Mouse (Mus musculus): ENCODE results near the gene Cd300a.

- TF ChIP-seq CTCF (IDR thresholded peaks at IDR 0.05; ENCODE audit: extremely low read depth, insufficient read depth, low read length): no peak
- TF ChIP-seq POLR2A (IDR thresholded peaks at IDR 0.05; ENCODE audit: extremely low read depth, insufficient read depth, low read length): no peak
These were observed at the start of gene Cd300a for GRCm38 (mm10) chr11:114889991-114890518.
